In the genomic region with DNA sequence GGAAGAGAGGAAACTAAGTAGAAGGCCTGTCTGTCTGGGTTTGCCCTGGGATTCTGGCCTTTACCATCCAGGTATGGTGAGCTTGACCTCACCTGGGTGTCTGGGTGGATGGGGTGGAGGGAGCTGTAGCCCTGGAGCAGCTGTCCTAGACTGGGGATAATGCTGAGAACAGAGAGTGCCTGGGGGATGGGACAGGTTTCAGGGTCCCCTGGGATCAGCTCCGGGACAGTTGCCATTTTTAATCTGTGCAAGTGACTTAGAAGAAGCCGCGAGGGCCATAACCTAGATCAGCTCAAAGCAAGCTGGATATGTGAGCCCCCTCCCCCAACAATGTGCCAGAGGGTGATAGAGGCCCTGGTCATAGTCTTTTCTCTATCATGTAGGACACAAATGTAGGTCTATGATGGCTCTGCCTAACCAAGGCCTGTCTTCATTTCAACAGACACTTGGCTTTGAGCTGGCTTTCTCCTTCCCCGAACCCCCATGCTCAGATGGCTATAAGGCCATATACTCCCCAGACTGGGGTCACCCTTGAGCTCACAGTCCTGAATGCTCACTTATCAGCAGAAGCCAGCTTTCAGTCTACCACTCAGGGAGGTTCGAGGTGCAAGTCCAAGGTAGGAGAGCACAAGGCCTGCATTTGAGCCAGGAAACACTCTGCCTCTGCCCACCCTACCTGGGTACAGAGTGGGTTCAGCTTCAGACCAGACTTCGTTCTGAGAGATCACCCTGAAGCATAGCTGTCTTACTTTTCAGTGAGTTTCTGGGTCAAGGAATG, we compare ENCODE assay signal across 20 mouse cellular contexts. TPM values are rescaled to one million over a fixed set of nuclear protein-coding genes. Genes with fewer than 3 reads are reported as not detected.
A peak's percentile ranks its signal among the peaks of the same experiment; 100 is the strongest.
DNase-seq lines count a peak whose midpoint lies in the region; ATAC-seq and TF ChIP-seq lines count a peak whose summit lies in the region.
"Had no signal": no experiment of that assay in that cellular context is flagged by ENCODE, and none has a peak within 500 bp of the region (broad histone marks: within the 10 kb centered on the region; RNA-seq: fewer than 3 reads in every experiment).

No protein-coding gene starts in this region.

- peak overlapping the region; percentile 76 for H3K27ac ChIP-seq in heart, adult 2 months
- no peak overlapping the region for H3K27ac ChIP-seq in midbrain, embryonic 15.5 days
- H3K27ac ChIP-seq: embryonic facial prominence, embryonic 15.5 days; forebrain, embryonic 13.5 days; midbrain, embryonic 10.5 days had no signal

- no peak overlapping the region for H3K4me3 ChIP-seq in heart, adult 2 months
- H3K4me3 ChIP-seq in midbrain, embryonic 15.5 days, result no peak overlapping the region
- H3K4me3 ChIP-seq: embryonic facial prominence, embryonic 15.5 days; forebrain, embryonic 13.5 days; midbrain, embryonic 10.5 days; myocyte; stomach, embryonic 15.5 days had no signal

- no peaks in the 10 kb centered on the region for H3K27me3 ChIP-seq in heart, adult 2 months (ENCODE audit: control insufficient read depth, insufficient read depth, low read length)
- no peaks in the 10 kb centered on the region for H3K27me3 ChIP-seq in midbrain, embryonic 15.5 days (replicated peaks)
- H3K27me3 ChIP-seq: embryonic facial prominence, embryonic 15.5 days; stomach, embryonic 15.5 days had no signal

- H3K4me2 ChIP-seq in midbrain, embryonic 15.5 days, result no peak overlapping the region
- H3K4me2 ChIP-seq: embryonic facial prominence, embryonic 15.5 days; forebrain, embryonic 13.5 days; stomach, embryonic 15.5 days had no signal

- intact Hi-C loops in heart, adult 2 months (cut with DNase I), result loop anchor here (2.0 kb wide), 1 partner anchor 14 kb away; no protein-coding TSS in a partner anchor
- intact Hi-C loops in heart, postnatal 25 days (cut with DNase I), result loop anchor here (10.0 kb wide), 1 partner anchor 190 kb away; a partner anchor contains a TSS

- no peaks in the 10 kb centered on the region for H3K79me2 ChIP-seq in heart, adult 2 months (replicated peaks; ENCODE audit: control insufficient read depth, insufficient read depth, low read length)

- no peak for ATAC-seq in CD4-positive, CD25-positive, alpha-beta regulatory T cell, adult 4 months
- ATAC-seq in midbrain, embryonic 15.5 days (replicated peaks), result no peak
- ATAC-seq: forebrain, embryonic 13.5 days had no signal

- whole genome bisulfite sequencing in heart, adult 2 months, result 59% methylated on average over 6 of the region's 6 CpGs
- WGBS in midbrain, embryonic 15.5 days, result 74% methylated on average over 6 of the region's 6 CpGs

- H3K9ac ChIP-seq in heart, adult 2 months (ENCODE audit: low read depth, low read length), result no peak overlapping the region
- H3K9ac ChIP-seq in midbrain, embryonic 15.5 days, result no peak overlapping the region
- H3K9ac ChIP-seq: embryonic facial prominence, embryonic 15.5 days; forebrain, embryonic 13.5 days; stomach, embryonic 15.5 days had no signal

- no peak for TF ChIP-seq CTCF in heart, adult 2 months (IDR thresholded peaks at IDR 0.05)

- no peak for TF ChIP-seq POLR2A in heart, adult 2 months (IDR thresholded peaks at IDR 0.05; ENCODE audit: insufficient read depth, low read depth, low read length)

- peaks cover 9% of the 10 kb centered on the region for H3K36me3 ChIP-seq in heart, adult 2 months (ENCODE audit: control insufficient read depth, insufficient read depth, low read length)
- H3K36me3 ChIP-seq in midbrain, embryonic 15.5 days (replicated peaks), result no peaks in the 10 kb centered on the region
- H3K36me3 ChIP-seq: embryonic facial prominence, embryonic 15.5 days; midbrain, embryonic 10.5 days; stomach, embryonic 15.5 days had no signal

- peak; percentile 6 for DNase-seq in CD4-positive, CD25-positive, alpha-beta regulatory T cell, adult 2 months (ENCODE audit: low read depth, low spot score)
- peak; percentile 42 to 63 for DNase-seq in heart, adult 2 months
- no peak for DNase-seq in heart, postnatal 25 days (ENCODE audit: low spot score)
- peak; percentile 53 for DNase-seq in testis, postnatal 10 days (ENCODE audit: low spot score)
- no peak for DNase-seq in testis, postnatal 14 days (ENCODE audit: low spot score)
- no peak for DNase-seq in layer of hippocampus, adult 8-10 months (ENCODE audit: low spot score in 2 of 2)
- DNase-seq: cerebellum, postnatal 25 days; right cerebral cortex, postnatal 4 days; thymus, postnatal 36 days had no signal

- peaks cover 27% of the 10 kb centered on the region for H3K4me1 ChIP-seq in heart, adult 2 months (ENCODE audit: control insufficient read depth, insufficient read depth, low read length)
- no peaks in the 10 kb centered on the region for H3K4me1 ChIP-seq in midbrain, embryonic 15.5 days
- H3K4me1 ChIP-seq: embryonic facial prominence, embryonic 15.5 days; forebrain, embryonic 13.5 days had no signal

- TF ChIP-seq EP300 in heart, adult 2 months (IDR thresholded peaks at IDR 0.05; ENCODE audit: insufficient read depth, low read depth, low read length), result no peak

- H3K9me3 ChIP-seq in midbrain, embryonic 15.5 days, result no peaks in the 10 kb centered on the region
- H3K9me3 ChIP-seq: embryonic facial prominence, embryonic 15.5 days; forebrain, embryonic 13.5 days; midbrain, embryonic 10.5 days; stomach, embryonic 15.5 days had no signal

RNA-seq across cellular contexts. Expression of a gene that starts 8.4 kb away (rescaled TPM):
- polyA plus RNA-seq in CD4-positive, CD25-positive, alpha-beta regulatory T cell, adult 4 months (2017; shearing (Covaris generic)), result not detected
- not detected for total RNA-seq in heart, adult 2 months (2021)
- polyA plus RNA-seq in heart, adult 2 months (2012; rRNA removed), result not detected in 2 replicates
- total RNA-seq in heart, postnatal 25 days (2021), result not detected
- not detected for total RNA-seq in layer of hippocampus, adult 8-10 months (2022)
- 0.09 and 0.12 TPM in 2 replicates for polyA plus RNA-seq in midbrain, embryonic 15.5 days (2015; fragmentation: Nextera tagmentation; extraction: Ambion mirVana)
- total RNA-seq: gastrocnemius, adult 18-20 months; heart, postnatal 10 days had no signal
- polyA plus RNA-seq: brain, embryonic 14.5 days; forebrain, embryonic 13.5 days; inflammation-experienced regulatory T-cells, adult 6 months; midbrain, embryonic 10.5 days had no signal

RNA-seq across cellular contexts. Expression of a gene that starts 12.3 kb away (rescaled TPM):
- 100 to 1,000 TPM; 108 to 109 TPM for polyA plus RNA-seq in CD4-positive, CD25-positive, alpha-beta regulatory T cell, adult 4 months (2017; shearing (Covaris generic))
- 10 to 100 TPM; 56.8 to 58.7 TPM for total RNA-seq in heart, adult 2 months (2021)
- 61.1 and 93.6 TPM in 2 replicates for polyA plus RNA-seq in heart, adult 2 months (2012; rRNA removed)
- total RNA-seq in heart, postnatal 25 days (2021), result 10 to 100 TPM; 59.7 to 66.0 TPM
- total RNA-seq in layer of hippocampus, adult 8-10 months (2022), result 10 to 100 TPM; 66.3 to 83.4 (median 80.6) TPM
- polyA plus RNA-seq in midbrain, embryonic 15.5 days (2015; fragmentation: Nextera tagmentation; extraction: Ambion mirVana), result 117 TPM in 2 replicates

RNA-seq across cellular contexts. Expression of a gene that starts 25.4 kb away (rescaled TPM):
- polyA plus RNA-seq in CD4-positive, CD25-positive, alpha-beta regulatory T cell, adult 4 months (2017; shearing (Covaris generic)), result 1 to 10 TPM; 3.4 to 4.3 TPM
- 10 to 100 TPM; 10.7 to 13.2 TPM for total RNA-seq in heart, adult 2 months (2021)
- polyA plus RNA-seq in heart, adult 2 months (2012; rRNA removed), result 8.3 and 14.9 TPM in 2 replicates
- total RNA-seq in heart, postnatal 25 days (2021), result 10 to 100 TPM; 10.1 to 14.2 TPM
- total RNA-seq in layer of hippocampus, adult 8-10 months (2022), result 10 to 100 TPM in 1 of 4 experiments, 1 to 10 TPM in 3; 7.9 to 10.4 (median 9.3) TPM
- polyA plus RNA-seq in midbrain, embryonic 15.5 days (2015; fragmentation: Nextera tagmentation; extraction: Ambion mirVana), result 23.8 and 26.0 TPM in 2 replicates

RNA-seq across cellular contexts. Expression of a gene that starts 35.6 kb away (rescaled TPM):
- polyA plus RNA-seq in CD4-positive, CD25-positive, alpha-beta regulatory T cell, adult 4 months (2017; shearing (Covaris generic)), result 10 to 100 TPM; 39.4 to 46.7 TPM
- total RNA-seq in heart, adult 2 months (2021), result 10 to 100 TPM; 62.3 to 71.5 TPM
- 43.4 and 68.9 TPM in 2 replicates for polyA plus RNA-seq in heart, adult 2 months (2012; rRNA removed)
- total RNA-seq in heart, postnatal 25 days (2021), result 10 to 100 TPM; 65.4 to 67.8 TPM
- 100 to 1,000 TPM; 243 to 289 (median 265) TPM for total RNA-seq in layer of hippocampus, adult 8-10 months (2022)
- polyA plus RNA-seq in midbrain, embryonic 15.5 days (2015; fragmentation: Nextera tagmentation; extraction: Ambion mirVana), result 291 and 297 TPM in 2 replicates

Comparison
In these comparisons a context has a peak if more than half of its experiments do, and no peak if none do; other contexts are left out.
1. DNase-seq: peak in CD4-positive, CD25-positive, alpha-beta regulatory T cell, adult 2 months (single experiment), heart, adult 2 months (2 of 2) and testis, postnatal 10 days (single experiment); none in heart, postnatal 25 days (single experiment), testis, postnatal 14 days (single experiment) and layer of hippocampus, adult 8-10 months (0 of 2).